Mouse (Mus musculus) limb, embryonic 12.5 days (tissue): ENCODE data around the gene Myo18b. TPM values are rescaled to one million over a fixed set of nuclear protein-coding genes. Genes with fewer than 3 reads are reported as not detected.

Experiments used
- ATAC-seq: fragments of 200-750 bp; cut with Nextera tagmentation; 2 replicates; pipeline ENCODE4 v1.8.0; 2017; ENCODE audit warnings: low read depth, moderate TSS enrichment; ENCODE audit not compliant: insufficient number of reproducible peaks, insufficient read depth, low FRiP score, low TSS enrichment
- H3K27ac ChIP-seq: fragments of 300-500 bp; sonication (generic); 2 replicates; pipeline ENCODE4 v1.5.1; 2016; ENCODE audit warnings: mild to moderate bottlenecking, moderate library complexity
- H3K27me3 ChIP-seq: fragments of 300-500 bp; sonication (generic); 2 replicates; pipeline ENCODE4 v1.6.1; 2016; ENCODE audit warnings: mild to moderate bottlenecking, moderate library complexity
- H3K36me3 ChIP-seq: fragments of 300-500 bp; sonication (generic); 2 replicates; pipeline ENCODE4 v1.6.1; 2016; ENCODE audit warnings: mild to moderate bottlenecking, moderate library complexity
- H3K4me1 ChIP-seq: fragments of 300-500 bp; sonication (generic); replicated peaks from 2 replicates; pipeline ENCODE4 v1.6.1; 2016
- H3K4me2 ChIP-seq: fragments of 300-500 bp; sonication (generic); 2 replicates; pipeline ENCODE4 v1.6.1; 2016; ENCODE audit warnings: mild to moderate bottlenecking, moderate library complexity
- H3K4me3 ChIP-seq: fragments of 300-500 bp; sonication (generic); replicated peaks from 2 replicates; pipeline ENCODE4 v1.5.1; 2016; ENCODE audit warnings: mild to moderate bottlenecking
- H3K9ac ChIP-seq: fragments of 300-500 bp; sonication (generic); replicated peaks from 2 replicates; pipeline ENCODE4 v1.6.1; 2016; ENCODE audit warnings: mild to moderate bottlenecking, moderate library complexity
- H3K9me3 ChIP-seq: fragments of 300-500 bp; sonication (generic); 2 replicates; pipeline ENCODE4 v1.6.1; 2016; ENCODE audit warnings: mild to moderate bottlenecking, moderate library complexity
- WGBS: fragments of 180-500 bp; shearing (Covaris S2); methylation state at CpG from one replicate; pipeline ENCODE4 v1.1.7; 2016; 5-methylcytosine and 5-hydroxymethylcytosine counted together
- polyA plus RNA-seq: library from polyadenylated mRNA; unstranded; fragments of >200 nt; fragmentation: Nextera tagmentation; extraction: Ambion mirVana; gene quantifications from 2 replicates; pipeline ENCODE4 v1.2.1, GENCODE M21; 2016

The Myo18b gene
- 1.5 TPM in 2 replicates for polyA plus RNA-seq

GRCm38 (mm10) chr5:112895674-112896654, at the start of gene Myo18b:
Gene Myo18b, minus strand, starts transcription at chr5:112896362.
- no peaks in the 10 kb centered on the region for H3K36me3 ChIP-seq
- no peaks in the 10 kb centered on the region for H3K27me3 ChIP-seq
- 79% methylated on average over 17 of the region's 17 CpGs for WGBS
- no peaks in the 10 kb centered on the region for H3K9me3 ChIP-seq
- H3K9ac ChIP-seq, result no peak within 1 kb of the TSS
- no peak within 1 kb of the TSS for H3K4me2 ChIP-seq
- no peak within 1 kb of the TSS for H3K4me3 ChIP-seq
- no peaks in the 10 kb centered on the region for H3K4me1 ChIP-seq
- no peak for ATAC-seq
- H3K27ac ChIP-seq, result no peak within 1 kb of the TSS

GRCm38 (mm10) chr5:112945925-112946324, 49.8 kb upstream of the Myo18b start:
- H3K27ac ChIP-seq, result peak overlapping the region; percentile 25; the same call in 1 of the 2 replicates
- no peak for ATAC-seq

GRCm38 (mm10) chr5:112942244-112942643, 46.1 kb upstream of the Myo18b start:
- Histone ChIP-seq H3K4me3 (no peak overlapping the region), H3K27me3 (no peaks in the 10 kb centered on the region), H3K9ac (no peak overlapping the region), H3K9me3 (no peaks in the 10 kb centered on the region), H3K27ac (no peak overlapping the region), H3K4me1 (peaks cover 18% of the 10 kb centered on the region), H3K4me2 (no peak overlapping the region), H3K36me3 (peaks cover 12% of the 10 kb centered on the region; the same call in 1 of the 2 replicates)
- 57% methylated on average over 7 of the region's 7 CpGs for WGBS
- ATAC-seq, result no peak

More at GRCm38 (mm10) chr5:112945925-112946324, 49.8 kb upstream of the Myo18b start:
- H3K4me1 ChIP-seq, result peaks cover 16% of the 10 kb centered on the region
- H3K9me3 ChIP-seq, result no peaks in the 10 kb centered on the region
- H3K9ac ChIP-seq, result no peak overlapping the region
- 60% methylated on average over 7 of the region's 7 CpGs for WGBS
- H3K4me2 ChIP-seq, result no peak overlapping the region
- no peak overlapping the region for H3K4me3 ChIP-seq
- H3K36me3 ChIP-seq, result peaks cover 11% of the 10 kb centered on the region; the same call in 1 of the 2 replicates
- no peaks in the 10 kb centered on the region for H3K27me3 ChIP-seq

GRCm38 (mm10) chr5:112941001-112941400, 44.8 kb upstream of the Myo18b start:
- Histone ChIP-seq H3K4me1 (peaks cover 9% of the 10 kb centered on the region), H3K4me2 (no peak overlapping the region), H3K9me3 (no peaks in the 10 kb centered on the region), H3K9ac (no peak overlapping the region), H3K4me3 (no peak overlapping the region), H3K27ac (no peak overlapping the region), H3K27me3 (no peaks in the 10 kb centered on the region), H3K36me3 (peaks cover 16% of the 10 kb centered on the region; the same call in 1 of the 2 replicates)
- WGBS, result 92% methylated on average over 12 of the region's 12 CpGs
- ATAC-seq, result no peak

- H3K27me3 ChIP-seq, result no peaks in the 10 kb centered on the region
- H3K36me3 ChIP-seq, result peaks cover 26% of the 10 kb centered on the region
- no peak for ATAC-seq
- H3K27ac ChIP-seq, result no peak overlapping the region
- H3K9ac ChIP-seq, result no peak overlapping the region
- no peak overlapping the region for H3K4me2 ChIP-seq
- no peak overlapping the region for H3K4me3 ChIP-seq
- WGBS, result 78% methylated on average over 10 of the region's 10 CpGs
- H3K4me1 ChIP-seq, result peaks cover 14% of the 10 kb centered on the region
- no peaks in the 10 kb centered on the region for H3K9me3 ChIP-seq
These were observed 40.5 kb upstream of the Myo18b start for GRCm38 (mm10) chr5:112936632-112937031.

GRCm38 (mm10) chr5:112935436-112935835, 39.3 kb upstream of the Myo18b start:
- Histone ChIP-seq H3K4me1 (peaks cover 10% of the 10 kb centered on the region), H3K9ac (no peak overlapping the region), H3K9me3 (no peaks in the 10 kb centered on the region), H3K36me3 (peaks cover 18% of the 10 kb centered on the region), H3K27ac (no peak overlapping the region), H3K4me2 (no peak overlapping the region), H3K27me3 (no peaks in the 10 kb centered on the region), H3K4me3 (no peak overlapping the region)
- no peak for ATAC-seq
- WGBS, result 91% methylated on average over 8 of the region's 8 CpGs

- no peak for ATAC-seq
- H3K4me2 ChIP-seq, result no peak overlapping the region
- no peak overlapping the region for H3K4me3 ChIP-seq
- WGBS, result 69% methylated on average over 11 of the region's 11 CpGs
- H3K27ac ChIP-seq, result no peak overlapping the region
- H3K9ac ChIP-seq, result no peak overlapping the region
- H3K4me1 ChIP-seq, result peaks cover 17% of the 10 kb centered on the region
- H3K36me3 ChIP-seq, result peaks cover 22% of the 10 kb centered on the region
- H3K27me3 ChIP-seq, result no peaks in the 10 kb centered on the region
- H3K9me3 ChIP-seq, result no peaks in the 10 kb centered on the region
These were observed 36.9 kb upstream of the Myo18b start for GRCm38 (mm10) chr5:112932878-112933567.

GRCm38 (mm10) chr5:112931901-112932300, 35.7 kb upstream of the Myo18b start:
- 90% methylated on average over 5 of the region's 5 CpGs for WGBS
- Histone ChIP-seq H3K4me2 (no peak overlapping the region), H3K4me3 (no peak overlapping the region), H3K36me3 (peaks cover 22% of the 10 kb centered on the region), H3K9ac (no peak overlapping the region), H3K27ac (no peak overlapping the region), H3K9me3 (no peaks in the 10 kb centered on the region), H3K27me3 (no peaks in the 10 kb centered on the region), H3K4me1 (peaks cover 19% of the 10 kb centered on the region)
- ATAC-seq, result no peak

GRCm38 (mm10) chr5:112928201-112928881, 32.2 kb upstream of the Myo18b start:
- H3K36me3 ChIP-seq, result peaks cover 14% of the 10 kb centered on the region; the same call in 1 of the 2 replicates
- H3K4me3 ChIP-seq, result no peak overlapping the region
- no peaks in the 10 kb centered on the region for H3K9me3 ChIP-seq
- H3K4me2 ChIP-seq, result no peak overlapping the region
- no peak overlapping the region for H3K9ac ChIP-seq
- no peak for ATAC-seq
- peaks cover 12% of the 10 kb centered on the region for H3K4me1 ChIP-seq
- no peak overlapping the region for H3K27ac ChIP-seq
- H3K27me3 ChIP-seq, result no peaks in the 10 kb centered on the region
- 47% methylated on average over 10 of the region's 10 CpGs for WGBS

GRCm38 (mm10) chr5:112925422-112925821, 29.3 kb upstream of the Myo18b start:
- Histone ChIP-seq H3K9ac (no peak overlapping the region), H3K36me3 (peaks cover 14% of the 10 kb centered on the region; the same call in 1 of the 2 replicates), H3K27me3 (no peaks in the 10 kb centered on the region), H3K4me3 (no peak overlapping the region), H3K4me2 (no peak overlapping the region), H3K27ac (no peak overlapping the region), H3K4me1 (0 out of 2 replicates have a peak, but pooled peaks cover 9% of the 10 kb centered on the region), H3K9me3 (no peaks in the 10 kb centered on the region)
- ATAC-seq, result no peak
- WGBS, result 92% methylated on average over 5 of the region's 5 CpGs
